In the genomic region with DNA sequence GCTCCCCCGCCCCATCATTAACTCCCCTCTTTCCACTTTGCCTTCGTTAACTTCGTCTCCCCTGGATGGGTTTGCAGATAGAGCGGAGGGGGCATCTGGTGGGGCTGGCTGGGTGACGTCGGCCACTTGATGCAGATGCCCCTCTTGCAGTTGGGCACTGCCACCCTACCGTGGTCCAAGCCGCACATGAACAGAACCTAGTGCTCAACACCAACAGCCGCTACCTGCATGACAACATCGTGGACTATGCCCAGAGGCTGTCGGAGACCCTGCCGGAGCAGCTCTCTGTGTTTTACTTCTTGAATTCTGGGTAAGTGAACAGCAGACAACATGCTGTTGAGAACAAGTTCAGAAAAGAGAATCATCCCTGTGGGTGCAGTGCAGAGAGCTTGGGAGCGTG, we compare ENCODE assay signal across 19 mouse cellular contexts. TPM values are rescaled to one million over a fixed set of nuclear protein-coding genes. Genes with fewer than 3 reads are reported as not detected.
DNase-seq lines count a peak whose midpoint lies in the region; ATAC-seq and TF ChIP-seq lines count a peak whose summit lies in the region.
"Had no signal": no experiment of that assay in that cellular context is flagged by ENCODE, and none has a peak within 500 bp of the region (broad histone marks: within the 10 kb centered on the region; RNA-seq: fewer than 3 reads in every experiment).

No protein-coding gene starts in this region.

- no peak for TF ChIP-seq CTCF in G1E (IDR thresholded peaks at IDR 0.05; ENCODE audit: low read depth, low read length)

- no peak overlapping the region for H3K4me3 ChIP-seq in forebrain, embryonic 12.5 days (replicated peaks)
- no peak overlapping the region for H3K4me3 ChIP-seq in forebrain, embryonic 10.5 days
- H3K4me3 ChIP-seq in kidney, embryonic 14.5 days (ENCODE audit: low read length), result no peak overlapping the region
- peak overlapping the region; percentile 86; the same call in 1 of the 2 replicates for H3K4me3 ChIP-seq in G1E (ENCODE audit: low read depth, low read length)
- H3K4me3 ChIP-seq in liver, embryonic 12.5 days, result peak overlapping the region; percentile 85; the same call in 1 of the 2 replicates
- H3K4me3 ChIP-seq in midbrain, embryonic 13.5 days (replicated peaks), result no peak overlapping the region
- H3K4me3 ChIP-seq: hindbrain, embryonic 15.5 days; layer of hippocampus, adult 2 months; left cerebral cortex, adult 2 months; neural tube, embryonic 12.5 days had no signal

- no peaks in the 10 kb centered on the region for H3K9me3 ChIP-seq in forebrain, embryonic 12.5 days
- no peaks in the 10 kb centered on the region for H3K9me3 ChIP-seq in forebrain, embryonic 10.5 days
- H3K9me3 ChIP-seq in kidney, embryonic 14.5 days (ENCODE audit: control insufficient read depth, low read length), result no peaks in the 10 kb centered on the region
- no peaks in the 10 kb centered on the region for H3K9me3 ChIP-seq in G1E (replicated peaks)
- no peaks in the 10 kb centered on the region for H3K9me3 ChIP-seq in liver, embryonic 12.5 days (replicated peaks)
- H3K9me3 ChIP-seq in midbrain, embryonic 13.5 days, result no peaks in the 10 kb centered on the region
- H3K9me3 ChIP-seq: heart, embryonic 10.5 days; hindbrain, embryonic 15.5 days; neural tube, embryonic 12.5 days; stomach, embryonic 15.5 days had no signal

- H3K4me2 ChIP-seq in forebrain, embryonic 12.5 days, result no peak overlapping the region
- H3K4me2 ChIP-seq in kidney, embryonic 14.5 days (replicated peaks; ENCODE audit: low read depth, low read length), result no peak overlapping the region
- peak overlapping the region; percentile 86 for H3K4me2 ChIP-seq in liver, embryonic 12.5 days
- H3K4me2 ChIP-seq in midbrain, embryonic 13.5 days (replicated peaks), result no peak overlapping the region
- H3K4me2 ChIP-seq: hindbrain, embryonic 15.5 days had no signal

- peaks cover 23% of the 10 kb centered on the region for H3K4me1 ChIP-seq in forebrain, embryonic 12.5 days
- peaks cover 41% of the 10 kb centered on the region for H3K4me1 ChIP-seq in forebrain, embryonic 10.5 days
- peaks cover 8% of the 10 kb centered on the region; the same call in 1 of the 2 replicates for H3K4me1 ChIP-seq in kidney, embryonic 14.5 days (ENCODE audit: control insufficient read depth, insufficient read depth, low read length)
- peaks cover 66% of the 10 kb centered on the region for H3K4me1 ChIP-seq in G1E (ENCODE audit: insufficient read depth, low read depth, low read length)
- H3K4me1 ChIP-seq in liver, embryonic 12.5 days, result peaks cover 50% of the 10 kb centered on the region
- peaks cover 32% of the 10 kb centered on the region for H3K4me1 ChIP-seq in midbrain, embryonic 13.5 days (replicated peaks)

- H3K9ac ChIP-seq in forebrain, embryonic 12.5 days, result no peak overlapping the region
- no peak overlapping the region for H3K9ac ChIP-seq in kidney, embryonic 14.5 days (ENCODE audit: low read depth, low read length)
- H3K9ac ChIP-seq in liver, embryonic 12.5 days, result peak overlapping the region; percentile 95; the same call in 1 of the 2 replicates
- no peak overlapping the region for H3K9ac ChIP-seq in midbrain, embryonic 13.5 days (replicated peaks)
- H3K9ac ChIP-seq: stomach, embryonic 15.5 days had no signal

- no peak for DNase-seq in forebrain, embryonic 10.5 days (ENCODE audit: extremely low spot score, low spot score)
- DNase-seq in kidney, postnatal 14 days, result peak; percentile 18
- no peak for DNase-seq in G1E (ENCODE audit: low spot score)
- no peak for DNase-seq in cerebellum, adult 18-20 months
- DNase-seq: B cell, adult 2 months; cerebellum, postnatal 25 days; gastrocnemius, postnatal 36 days; right cerebral cortex, postnatal 14 days; thymus, postnatal 14 days had no signal

- no peaks in the 10 kb centered on the region for H3K27me3 ChIP-seq in forebrain, embryonic 12.5 days
- H3K27me3 ChIP-seq in forebrain, embryonic 10.5 days (ENCODE audit: poor library complexity, severe bottlenecking), result no peaks in the 10 kb centered on the region
- H3K27me3 ChIP-seq in kidney, embryonic 14.5 days (ENCODE audit: control insufficient read depth, insufficient read depth, low read length), result no peaks in the 10 kb centered on the region
- no peaks in the 10 kb centered on the region for H3K27me3 ChIP-seq in G1E (ENCODE audit: insufficient read depth, low read length)
- H3K27me3 ChIP-seq in liver, embryonic 12.5 days (replicated peaks), result no peaks in the 10 kb centered on the region
- no peaks in the 10 kb centered on the region for H3K27me3 ChIP-seq in midbrain, embryonic 13.5 days
- H3K27me3 ChIP-seq: hindbrain, embryonic 15.5 days; neural tube, embryonic 12.5 days; stomach, embryonic 15.5 days had no signal

- no peak for ATAC-seq in forebrain, embryonic 12.5 days (ENCODE audit: low FRiP score)
- no peak for ATAC-seq in kidney, embryonic 14.5 days (ENCODE audit: low FRiP score, low TSS enrichment)
- ATAC-seq in G1E (ENCODE audit: extremely low read depth, insufficient number of reproducible peaks, low FRiP score, poor library complexity, severe bottlenecking), result no peak
- ATAC-seq in liver, embryonic 12.5 days, result no peak
- no peak for ATAC-seq in midbrain, embryonic 13.5 days

- 88% methylated on average over 13 of the region's 13 CpGs for WGBS in forebrain, embryonic 12.5 days
- 95% methylated on average over 13 of the region's 13 CpGs for WGBS in forebrain, embryonic 10.5 days
- 95% methylated on average over 13 of the region's 13 CpGs for WGBS in kidney, embryonic 14.5 days
- WGBS in liver, embryonic 12.5 days (ENCODE audit: insufficient replicate concordance), result 84% methylated on average over 13 of the region's 13 CpGs
- WGBS in midbrain, embryonic 13.5 days, result 94% methylated on average over 13 of the region's 13 CpGs

- peaks cover 58% of the 10 kb centered on the region for H3K36me3 ChIP-seq in forebrain, embryonic 12.5 days (replicated peaks)
- H3K36me3 ChIP-seq in forebrain, embryonic 10.5 days (replicated peaks), result peaks cover 59% of the 10 kb centered on the region
- H3K36me3 ChIP-seq in kidney, embryonic 14.5 days (ENCODE audit: control insufficient read depth, insufficient read depth, low read length), result peaks cover 47% of the 10 kb centered on the region
- H3K36me3 ChIP-seq in G1E (replicated peaks), result peaks cover 61% of the 10 kb centered on the region
- H3K36me3 ChIP-seq in liver, embryonic 12.5 days, result peaks cover 58% of the 10 kb centered on the region
- peaks cover 53% of the 10 kb centered on the region for H3K36me3 ChIP-seq in midbrain, embryonic 13.5 days

- 0 out of 2 replicates have a peak overlapping the region, but pooled peaks have one; percentile 1 for H3K27ac ChIP-seq in forebrain, embryonic 12.5 days
- H3K27ac ChIP-seq in forebrain, embryonic 10.5 days, result no peak overlapping the region
- no peak overlapping the region for H3K27ac ChIP-seq in kidney, embryonic 14.5 days (ENCODE audit: low read depth, low read length)
- H3K27ac ChIP-seq in liver, embryonic 12.5 days, result 0 out of 2 replicates have a peak overlapping the region, but pooled peaks have one; percentile 85
- H3K27ac ChIP-seq in midbrain, embryonic 13.5 days, result no peak overlapping the region; the same call in 1 of the 2 replicates
- H3K27ac ChIP-seq: hindbrain, embryonic 15.5 days; layer of hippocampus, adult 2 months; left cerebral cortex, adult 2 months; neural tube, embryonic 12.5 days; stomach, embryonic 15.5 days had no signal

RNA-seq across cellular contexts. Expression of a gene that starts 1.9 kb away (rescaled TPM):
- 15.1 and 16.4 TPM in 2 replicates for polyA plus RNA-seq in forebrain, embryonic 12.5 days (2016; fragmentation: Nextera tagmentation; extraction: Ambion mirVana)
- polyA plus RNA-seq in forebrain, embryonic 10.5 days (2016; fragmentation: Nextera tagmentation; extraction: Ambion mirVana), result 15.9 and 16.3 TPM in 2 replicates
- 15.9 and 23.2 TPM in 2 replicates for polyA plus RNA-seq in kidney, embryonic 14.5 days (2014; fragmentation: Nextera tagmentation; extraction: Ambion mirVana)
- total RNA-seq in G1E (2014; fragmentation: Nextera tagmentation), result 49.2 and 52.0 TPM in 2 replicates
- 46.9 and 49.3 TPM in 2 replicates for total RNA-seq in G1E (2017)
- polyA plus RNA-seq in G1E (2012), result 11.0 and 12.6 TPM in 2 replicates
- 20.1 and 22.2 TPM in 2 replicates for polyA plus RNA-seq in liver, embryonic 12.5 days (2016; fragmentation: Nextera tagmentation; extraction: Ambion mirVana)
- 13.3 and 14.6 TPM in 2 replicates for polyA plus RNA-seq in midbrain, embryonic 13.5 days (2015; fragmentation: Nextera tagmentation; extraction: Ambion mirVana)

RNA-seq across cellular contexts. Expression of a gene that starts 20.2 kb away (rescaled TPM):
- polyA plus RNA-seq in forebrain, embryonic 12.5 days (2016; fragmentation: Nextera tagmentation; extraction: Ambion mirVana), result 853 and 874 TPM in 2 replicates
- polyA plus RNA-seq in forebrain, embryonic 10.5 days (2016; fragmentation: Nextera tagmentation; extraction: Ambion mirVana), result 597 and 634 TPM in 2 replicates
- 628 and 680 TPM in 2 replicates for polyA plus RNA-seq in kidney, embryonic 14.5 days (2014; fragmentation: Nextera tagmentation; extraction: Ambion mirVana)
- 504 and 536 TPM in 2 replicates for total RNA-seq in G1E (2014; fragmentation: Nextera tagmentation)
- total RNA-seq in G1E (2017), result 669 and 683 TPM in 2 replicates
- polyA plus RNA-seq in G1E (2012), result 1,141 and 1,394 TPM in 2 replicates
- polyA plus RNA-seq in liver, embryonic 12.5 days (2016; fragmentation: Nextera tagmentation; extraction: Ambion mirVana), result 503 and 514 TPM in 2 replicates
- 465 and 547 TPM in 2 replicates for polyA plus RNA-seq in midbrain, embryonic 13.5 days (2015; fragmentation: Nextera tagmentation; extraction: Ambion mirVana)

RNA-seq across cellular contexts. Expression of a gene that starts 33.1 kb away (rescaled TPM):
- 126 and 131 TPM in 2 replicates for polyA plus RNA-seq in forebrain, embryonic 12.5 days (2016; fragmentation: Nextera tagmentation; extraction: Ambion mirVana)
- polyA plus RNA-seq in forebrain, embryonic 10.5 days (2016; fragmentation: Nextera tagmentation; extraction: Ambion mirVana), result 273 and 279 TPM in 2 replicates
- polyA plus RNA-seq in kidney, embryonic 14.5 days (2014; fragmentation: Nextera tagmentation; extraction: Ambion mirVana), result 211 and 264 TPM in 2 replicates
- total RNA-seq in G1E (2014; fragmentation: Nextera tagmentation), result 73.2 and 91.1 TPM in 2 replicates
- 136 and 139 TPM in 2 replicates for total RNA-seq in G1E (2017)
- 202 and 235 TPM in 2 replicates for polyA plus RNA-seq in G1E (2012)
- 217 and 228 TPM in 2 replicates for polyA plus RNA-seq in liver, embryonic 12.5 days (2016; fragmentation: Nextera tagmentation; extraction: Ambion mirVana)
- 104 and 110 TPM in 2 replicates for polyA plus RNA-seq in midbrain, embryonic 13.5 days (2015; fragmentation: Nextera tagmentation; extraction: Ambion mirVana)

RNA-seq across cellular contexts. Expression of a gene that starts 49.3 kb away (rescaled TPM):
- polyA plus RNA-seq in forebrain, embryonic 12.5 days (2016; fragmentation: Nextera tagmentation; extraction: Ambion mirVana), result 43.4 and 44.7 TPM in 2 replicates
- 37.2 and 39.1 TPM in 2 replicates for polyA plus RNA-seq in forebrain, embryonic 10.5 days (2016; fragmentation: Nextera tagmentation; extraction: Ambion mirVana)
- 38.9 and 48.7 TPM in 2 replicates for polyA plus RNA-seq in kidney, embryonic 14.5 days (2014; fragmentation: Nextera tagmentation; extraction: Ambion mirVana)
- total RNA-seq in G1E (2014; fragmentation: Nextera tagmentation) (27.6 and 35.8 TPM in 2 replicates), G1E (2017) (26.8 and 28.0 TPM in 2 replicates)
- 15.7 and 18.4 TPM in 2 replicates for polyA plus RNA-seq in G1E (2012)
- polyA plus RNA-seq in liver, embryonic 12.5 days (2016; fragmentation: Nextera tagmentation; extraction: Ambion mirVana), result 30.4 and 34.4 TPM in 2 replicates
- 66.2 and 71.8 TPM in 2 replicates for polyA plus RNA-seq in midbrain, embryonic 13.5 days (2015; fragmentation: Nextera tagmentation; extraction: Ambion mirVana)

Comparison
In these comparisons a context has a peak if more than half of its experiments do, and no peak if none do; other contexts are left out.
1. H3K27ac ChIP-seq: peak in forebrain, embryonic 12.5 days (single experiment) and liver, embryonic 12.5 days (single experiment); none in forebrain, embryonic 10.5 days (single experiment), kidney, embryonic 14.5 days (single experiment) and midbrain, embryonic 13.5 days (single experiment).
2. H3K4me3 ChIP-seq: peak in G1E (single experiment) and liver, embryonic 12.5 days (single experiment); none in forebrain, embryonic 12.5 days (single experiment), forebrain, embryonic 10.5 days (single experiment), kidney, embryonic 14.5 days (single experiment) and midbrain, embryonic 13.5 days (single experiment).